Mouse (Mus musculus): Measurements from ENCODE around the gene Slc13a2. TPM values are rescaled to one million over a fixed set of nuclear protein-coding genes. Genes with fewer than 3 reads are reported as not detected.

Slc13a2 gene
- polyA plus RNA-seq, 1 experiment, result not detected

- no peak for DNase-seq (ENCODE audit: low read depth)
- TF ChIP-seq CTCF (IDR thresholded peaks at IDR 0.05; ENCODE audit: borderline replicate concordance, extremely low read depth, insufficient read depth, insufficient read length) (no peak), POLR2A (IDR thresholded peaks at IDR 0.05; ENCODE audit: borderline replicate concordance, extremely low read depth, insufficient read depth, insufficient read length, poor library complexity, severe bottlenecking) (no peak)
These were observed 57.9 kb downstream of the Slc13a2 start for GRCm38 (mm10) chr11:78364103-78364502.

DNA sequence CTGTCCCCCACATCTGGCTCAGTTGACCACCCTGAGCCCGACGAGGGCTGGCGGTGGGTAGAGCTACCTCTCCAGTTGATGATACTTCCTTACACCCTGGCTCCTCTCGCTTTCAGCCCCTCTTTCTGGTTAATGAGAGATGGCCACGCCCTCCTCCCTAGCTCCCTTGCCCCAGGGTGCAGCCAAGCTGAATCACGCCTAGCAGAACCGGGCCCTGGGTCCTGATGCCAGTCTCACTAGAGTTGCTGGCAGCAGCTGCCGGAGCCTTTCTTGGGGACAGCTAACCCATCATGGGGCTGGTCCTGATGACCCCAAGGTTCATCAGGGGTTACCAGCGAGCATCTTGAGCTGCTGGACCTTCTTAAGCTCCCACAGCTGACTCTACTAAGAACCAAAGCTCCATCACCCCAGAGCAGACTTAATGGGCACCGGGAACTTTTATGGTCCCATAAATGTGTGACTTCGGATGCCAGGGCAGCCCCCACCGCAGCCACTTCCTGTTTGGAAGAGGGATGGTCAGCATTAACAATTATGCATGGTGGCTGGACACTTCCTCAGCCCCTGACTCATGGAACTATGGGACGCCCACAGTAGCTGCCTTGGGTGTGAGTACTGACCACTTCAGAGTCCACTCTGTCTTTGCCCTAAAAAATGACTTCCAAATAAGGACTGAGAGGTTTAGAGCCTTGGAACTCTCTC, 58.6 kb downstream of the Slc13a2 start:
- DNase-seq (ENCODE audit: low read depth), result no peak
- no peak for TF ChIP-seq CTCF (IDR thresholded peaks at IDR 0.05; ENCODE audit: borderline replicate concordance, extremely low read depth, insufficient read depth, insufficient read length)
- no peak for TF ChIP-seq POLR2A (IDR thresholded peaks at IDR 0.05; ENCODE audit: borderline replicate concordance, extremely low read depth, insufficient read depth, insufficient read length, poor library complexity, severe bottlenecking)

GRCm38 (mm10) chr11:78360789-78361131, 61.3 kb downstream of the Slc13a2 start:
- TF ChIP-seq POLR2A (IDR thresholded peaks at IDR 0.05; ENCODE audit: borderline replicate concordance, extremely low read depth, insufficient read depth, insufficient read length, poor library complexity, severe bottlenecking), result no peak
- TF ChIP-seq CTCF (IDR thresholded peaks at IDR 0.05; ENCODE audit: borderline replicate concordance, extremely low read depth, insufficient read depth, insufficient read length), result no peak

GRCm38 (mm10) chr11:78360125-78360788, 61.8 kb downstream of the Slc13a2 start:
- TF ChIP-seq POLR2A (IDR thresholded peaks at IDR 0.05; ENCODE audit: borderline replicate concordance, extremely low read depth, insufficient read depth, insufficient read length, poor library complexity, severe bottlenecking) (no peak), CTCF (IDR thresholded peaks at IDR 0.05; ENCODE audit: borderline replicate concordance, extremely low read depth, insufficient read depth, insufficient read length) (peak; percentile 71)
- peak; percentile 85 for DNase-seq (ENCODE audit: low read depth)

More at GRCm38 (mm10) chr11:78360789-78361131, 61.3 kb downstream of the Slc13a2 start:
- no peak for DNase-seq (ENCODE audit: low read depth)

- DNase-seq (ENCODE audit: low read depth), result no peak
- peak; percentile 63 for TF ChIP-seq CTCF (IDR thresholded peaks at IDR 0.05; ENCODE audit: borderline replicate concordance, extremely low read depth, insufficient read depth, insufficient read length)
- TF ChIP-seq POLR2A (IDR thresholded peaks at IDR 0.05; ENCODE audit: borderline replicate concordance, extremely low read depth, insufficient read depth, insufficient read length, poor library complexity, severe bottlenecking), result no peak
These were observed 63.5 kb downstream of the Slc13a2 start for GRCm38 (mm10) chr11:78358330-78359007.

GRCm38 (mm10) chr11:78355471-78356238, 66.4 kb downstream of the Slc13a2 start:
- DNase-seq (ENCODE audit: low read depth), result peak; percentile 74
- TF ChIP-seq POLR2A (IDR thresholded peaks at IDR 0.05; ENCODE audit: borderline replicate concordance, extremely low read depth, insufficient read depth, insufficient read length, poor library complexity, severe bottlenecking) (no peak), CTCF (IDR thresholded peaks at IDR 0.05; ENCODE audit: borderline replicate concordance, extremely low read depth, insufficient read depth, insufficient read length) (peak; percentile 86)

DNA sequence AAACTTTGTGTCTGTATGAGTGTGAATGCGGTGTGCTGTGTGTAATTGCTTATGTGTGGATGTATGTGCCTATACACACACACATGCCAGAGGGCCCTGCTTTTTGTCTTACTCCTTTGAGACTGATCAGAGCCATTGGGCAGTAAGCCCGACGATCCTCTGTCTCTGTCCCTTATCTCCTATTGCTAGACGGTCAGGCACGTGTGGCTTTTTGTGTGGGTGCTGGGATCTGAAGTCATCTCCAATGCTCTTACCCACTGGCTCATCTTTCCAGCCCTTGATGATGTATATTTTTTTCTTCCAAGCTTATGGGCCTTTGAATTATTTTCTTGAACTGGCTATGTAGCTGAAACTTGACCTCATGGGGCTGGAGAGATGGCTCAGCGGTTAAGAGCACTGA, 67.1 kb downstream of the Slc13a2 start:
- no peak for DNase-seq (ENCODE audit: low read depth)
- TF ChIP-seq CTCF (IDR thresholded peaks at IDR 0.05; ENCODE audit: borderline replicate concordance, extremely low read depth, insufficient read depth, insufficient read length) (no peak), POLR2A (IDR thresholded peaks at IDR 0.05; ENCODE audit: borderline replicate concordance, extremely low read depth, insufficient read depth, insufficient read length, poor library complexity, severe bottlenecking) (no peak)

DNA sequence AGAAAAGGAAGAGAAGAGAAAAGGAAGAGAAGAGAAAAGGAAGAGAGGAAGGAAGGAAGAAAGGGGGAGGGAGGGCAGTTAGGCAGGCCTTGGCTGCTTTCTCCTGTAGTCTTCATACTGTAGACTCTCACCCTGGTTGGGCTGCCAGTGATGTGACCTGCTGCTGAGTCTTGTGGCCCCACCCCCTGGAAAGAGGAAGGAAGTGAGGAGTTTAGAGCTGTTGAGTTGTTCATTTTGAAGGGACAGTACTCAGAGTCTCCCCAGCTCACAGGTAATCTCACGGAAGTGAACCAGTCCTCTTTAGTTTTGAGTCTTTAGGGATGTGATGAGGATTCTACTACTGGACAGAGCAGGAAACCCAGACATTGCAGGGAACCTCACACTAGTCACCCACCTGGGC, 68.9 kb downstream of the Slc13a2 start:
- TF ChIP-seq POLR2A (IDR thresholded peaks at IDR 0.05; ENCODE audit: borderline replicate concordance, extremely low read depth, insufficient read depth, insufficient read length, poor library complexity, severe bottlenecking), result no peak
- no peak for TF ChIP-seq CTCF (IDR thresholded peaks at IDR 0.05; ENCODE audit: borderline replicate concordance, extremely low read depth, insufficient read depth, insufficient read length)
- DNase-seq (ENCODE audit: low read depth), result no peak

GRCm38 (mm10) chr11:78349441-78350358, 72.3 kb downstream of the Slc13a2 start:
- no peak for DNase-seq (ENCODE audit: low read depth)

GRCm38 (mm10) chr11:78348474-78348873, 73.5 kb downstream of the Slc13a2 start:
- TF ChIP-seq POLR2A (IDR thresholded peaks at IDR 0.05; ENCODE audit: borderline replicate concordance, extremely low read depth, insufficient read depth, insufficient read length, poor library complexity, severe bottlenecking) (no peak), CTCF (IDR thresholded peaks at IDR 0.05; ENCODE audit: borderline replicate concordance, extremely low read depth, insufficient read depth, insufficient read length) (no peak)
- no peak for DNase-seq (ENCODE audit: low read depth)

More at GRCm38 (mm10) chr11:78349441-78350358, 72.3 kb downstream of the Slc13a2 start:
- TF ChIP-seq CTCF (IDR thresholded peaks at IDR 0.05; ENCODE audit: borderline replicate concordance, extremely low read depth, insufficient read depth, insufficient read length), result no peak
- no peak for TF ChIP-seq POLR2A (IDR thresholded peaks at IDR 0.05; ENCODE audit: borderline replicate concordance, extremely low read depth, insufficient read depth, insufficient read length, poor library complexity, severe bottlenecking)

Data from brain, embryonic 14.5 days (tissue).